Mouse (Mus musculus): ENCODE results near the gene Dph5.

Gene Dph5

GRCm38 (mm10) chr3:115951221-115951620 lies 63.6 kb downstream of the Dph5 start:
- DNase-seq (ENCODE audit: low spot score in 2 of 2), result no peak

GRCm38 (mm10) chr3:115952356-115952755 lies 64.7 kb downstream of the Dph5 start:
- no peak for DNase-seq (ENCODE audit: low spot score in 2 of 2)

- DNase-seq (ENCODE audit: low spot score in 2 of 2), result no peak
Observed at GRCm38 (mm10) chr3:115953088-115953487, 65.5 kb downstream of the Dph5 start.

GRCm38 (mm10) chr3:115957223-115957622 lies 69.6 kb downstream of the Dph5 start:
- DNase-seq (ENCODE audit: low spot score in 2 of 2), result no peak

- DNase-seq (ENCODE audit: low spot score in 2 of 2), result no peak
Observed at GRCm38 (mm10) chr3:115961311-115962027, 73.8 kb downstream of the Dph5 start.

GRCm38 (mm10) chr3:115962028-115962415 lies 74.4 kb downstream of the Dph5 start:
- DNase-seq (ENCODE audit: low spot score in 2 of 2), result no peak

- no peak for DNase-seq (ENCODE audit: low spot score in 2 of 2)
Observed at GRCm38 (mm10) chr3:115963597-115963996, 76.0 kb downstream of the Dph5 start.

- no peak for DNase-seq (ENCODE audit: low spot score in 2 of 2)
Observed at GRCm38 (mm10) chr3:115964071-115964470, 76.4 kb downstream of the Dph5 start.

- no peak for DNase-seq (ENCODE audit: low spot score in 2 of 2)
Observed at GRCm38 (mm10) chr3:115968745-115969530, 81.3 kb downstream of the Dph5 start.

- DNase-seq (ENCODE audit: low spot score in 2 of 2), result no peak
Observed at GRCm38 (mm10) chr3:115971045-115971785, 83.6 kb downstream of the Dph5 start.

GRCm38 (mm10) chr3:115971891-115972646 lies 84.4 kb downstream of the Dph5 start:
- no peak for DNase-seq (ENCODE audit: low spot score in 2 of 2)

- no peak for DNase-seq (ENCODE audit: low spot score in 2 of 2)
Observed at GRCm38 (mm10) chr3:115974228-115974627, 86.6 kb downstream of the Dph5 start.

- DNase-seq (ENCODE audit: low spot score in 2 of 2), result no peak
Observed at GRCm38 (mm10) chr3:115974995-115975394, 87.4 kb downstream of the Dph5 start.

- no peak for DNase-seq (ENCODE audit: low spot score in 2 of 2)
Observed at GRCm38 (mm10) chr3:115979000-115979399, 91.4 kb downstream of the Dph5 start.

GRCm38 (mm10) chr3:115983217-115983616 lies 95.6 kb downstream of the Dph5 start:
- no peak for DNase-seq (ENCODE audit: low spot score in 2 of 2)
